Mouse (Mus musculus): ENCODE measurements around the gene Ryr3.

GRCm38 (mm10) chr2:113181701-113182100, 35.2 kb downstream of the Ryr3 start:
- TF ChIP-seq POLR2A (IDR thresholded peaks at IDR 0.05; ENCODE audit: borderline replicate concordance, extremely low read depth, insufficient read depth, insufficient read length, poor library complexity, severe bottlenecking) (no peak), CTCF (IDR thresholded peaks at IDR 0.05; ENCODE audit: borderline replicate concordance, extremely low read depth, insufficient read depth, insufficient read length) (no peak)

All from brain, embryonic 14.5 days (tissue).